Mouse (Mus musculus) C2C12 (cell line): Measurements from ENCODE around the gene Cyp1b1.

Experiments
- CEBPB ChIP-seq: IDR thresholded peaks from one replicate; pipeline ENCODE4 v1.6.1; 2011; ENCODE audit warnings: low read depth, mild to moderate bottlenecking, control low read depth, moderate library complexity
- CTCF ChIP-seq: IDR thresholded peaks from one replicate; pipeline ENCODE4 v1.5.1; 2011; ENCODE audit not compliant: control insufficient read depth, insufficient read depth, insufficient read length
- MAX ChIP-seq: IDR thresholded peaks from one replicate; pipeline ENCODE4 v1.6.1; 2011; ENCODE audit warnings: mild to moderate bottlenecking, control low read depth
- MYOD1 ChIP-seq: IDR thresholded peaks from one replicate; pipeline ENCODE4 v1.6.1; 2011; ENCODE audit warnings: low read depth; ENCODE audit not compliant: control insufficient read depth, insufficient read length
- MYOG ChIP-seq: IDR thresholded peaks from one replicate; pipeline ENCODE4 v1.6.1; 2011; ENCODE audit not compliant: control insufficient read depth, insufficient read length; ENCODE audit errors: extremely low read depth
- USF1 ChIP-seq: IDR thresholded peaks from one replicate; pipeline ENCODE4 v1.6.1; 2011; ENCODE audit warnings: low read depth, mild to moderate bottlenecking, control low read depth, moderate library complexity

GRCm38 (mm10) chr17:79695106-79695505, 19.8 kb downstream of the Cyp1b1 start:
- no peak for TF ChIP-seq CTCF
- TF ChIP-seq MYOG: no peak
- TF ChIP-seq MAX: no peak
- TF ChIP-seq USF1: no peak
- TF ChIP-seq MYOD1: no peak
- TF ChIP-seq CEBPB: no peak
